Mouse (Mus musculus) limb, embryonic 15.5 days (tissue): Measurements from ENCODE around the gene Tm7sf3. TPM values are rescaled to one million over a fixed set of nuclear protein-coding genes. Genes with fewer than 3 reads are reported as not detected.

Experiments
- ATAC-seq: fragments of 200-750 bp; cut with Nextera tagmentation; 2 replicates; pipeline ENCODE4 v1.8.0; 2017; ENCODE audit warnings: low read depth, moderate TSS enrichment; ENCODE audit not compliant: insufficient number of reproducible peaks, low FRiP score, low TSS enrichment
- H3K27ac ChIP-seq: fragments of 300-500 bp; sonication (generic); 2 replicates; pipeline ENCODE4 v1.5.1; 2015; ENCODE audit warnings: moderate library complexity, mild to moderate bottlenecking, inconsistent platforms
- H3K27me3 ChIP-seq: fragments of 300-500 bp; sonication (generic); 2 replicates; pipeline ENCODE4 v1.6.1; 2015; ENCODE audit warnings: inconsistent platforms
- H3K36me3 ChIP-seq: fragments of 300-500 bp; sonication (generic); 2 replicates; pipeline ENCODE4 v1.6.1; 2015; ENCODE audit warnings: inconsistent platforms
- H3K4me1 ChIP-seq: fragments of 300-500 bp; sonication (generic); 2 replicates; pipeline ENCODE4 v1.6.1; 2015; ENCODE audit warnings: inconsistent platforms
- H3K4me2 ChIP-seq: fragments of 300-500 bp; sonication (generic); 2 replicates; pipeline ENCODE4 v1.6.1; 2015; ENCODE audit warnings: mild to moderate bottlenecking, inconsistent platforms
- H3K4me3 ChIP-seq: fragments of 300-500 bp; sonication (generic); 2 replicates; pipeline ENCODE4 v1.5.1; 2015; ENCODE audit warnings: mild to moderate bottlenecking, inconsistent platforms
- H3K9ac ChIP-seq: fragments of 300-500 bp; sonication (generic); 2 replicates; pipeline ENCODE4 v1.6.1; 2015; ENCODE audit warnings: inconsistent platforms
- H3K9me3 ChIP-seq: fragments of 300-500 bp; sonication (generic); 2 replicates; pipeline ENCODE4 v1.6.1; 2016; ENCODE audit warnings: inconsistent platforms
- WGBS: fragments of 180-500 bp; shearing (Covaris S2); methylation state at CpG from one replicate; pipeline ENCODE4 v1.1.7; 2015; 5-methylcytosine and 5-hydroxymethylcytosine counted together
- polyA plus RNA-seq: library from polyadenylated mRNA; unstranded; fragments of >200 nt; fragmentation: Nextera tagmentation; extraction: Ambion mirVana; gene quantifications from 2 replicates; pipeline ENCODE4 v1.2.1, GENCODE M21; 2015

Gene Tm7sf3
- polyA plus RNA-seq, 1 experiment from 2014 or later = 48.2 TPM

DNA sequence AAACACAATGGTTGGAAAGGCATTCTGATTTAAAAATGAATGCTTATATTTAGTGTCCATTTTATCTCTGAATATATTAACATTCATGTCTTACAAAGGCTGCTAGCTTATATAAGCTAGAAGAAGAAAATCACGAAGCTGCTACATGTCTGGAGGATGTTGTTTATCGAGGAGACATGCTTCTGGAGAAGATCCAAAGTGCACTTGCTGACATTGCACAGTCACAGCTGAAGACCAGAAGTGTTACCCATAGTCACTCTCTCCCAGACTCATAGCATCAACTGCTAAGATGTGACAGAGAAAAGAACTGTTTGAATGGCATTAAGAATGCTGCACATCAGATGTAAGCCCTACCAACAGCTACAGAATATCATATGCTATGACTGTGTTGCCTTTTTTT, 7.4 kb upstream of the Tm7sf3 start:
- H3K27ac ChIP-seq = no peak overlapping the region
- H3K4me3 ChIP-seq = no peak overlapping the region
- no peaks in the 10 kb centered on the region for H3K27me3 ChIP-seq
- H3K4me2 ChIP-seq = no peak overlapping the region
- ATAC-seq = no peak
- H3K9me3 ChIP-seq = no peaks in the 10 kb centered on the region
- H3K9ac ChIP-seq = no peak overlapping the region
- 90% methylated on average over 2 of the region's 2 CpGs for WGBS
- no peaks in the 10 kb centered on the region for H3K4me1 ChIP-seq
- H3K36me3 ChIP-seq = peaks cover 11% of the 10 kb centered on the region

- H3K27ac ChIP-seq = peak overlapping the region; percentile 95
- WGBS = 30% methylated on average over 11 of the region's 11 CpGs
Measured at GRCm38 (mm10) chr6:146643184-146643570, 553 bp upstream of the Tm7sf3 start.

GRCm38 (mm10) chr6:146641621-146642210, 908 bp downstream of the Tm7sf3 start:
- peaks cover 9% of the 10 kb centered on the region for H3K4me1 ChIP-seq

More at GRCm38 (mm10) chr6:146643184-146643570, 553 bp upstream of the Tm7sf3 start:
- no peak for ATAC-seq
- Histone ChIP-seq H3K4me2 (peak overlapping the region; percentile 79), H3K9me3 (no peaks in the 10 kb centered on the region), H3K4me3 (peak overlapping the region; percentile 90), H3K27me3 (no peaks in the 10 kb centered on the region), H3K36me3 (no peaks in the 10 kb centered on the region), H3K9ac (peak overlapping the region; percentile 92), H3K4me1 (peaks cover 9% of the 10 kb centered on the region)

GRCm38 (mm10) chr6:146640991-146641390, 1.6 kb downstream of the Tm7sf3 start:
- no peak overlapping the region for H3K27ac ChIP-seq
- H3K4me2 ChIP-seq = no peak overlapping the region
- H3K4me3 ChIP-seq = no peak overlapping the region
- no peaks in the 10 kb centered on the region for H3K36me3 ChIP-seq
- H3K9me3 ChIP-seq = no peaks in the 10 kb centered on the region
- peaks cover 9% of the 10 kb centered on the region for H3K4me1 ChIP-seq
- 70% methylated on average over 6 of the region's 6 CpGs for WGBS
- ATAC-seq = no peak
- H3K9ac ChIP-seq = no peak overlapping the region
- H3K27me3 ChIP-seq = no peaks in the 10 kb centered on the region

More at GRCm38 (mm10) chr6:146641621-146642210, 908 bp downstream of the Tm7sf3 start:
- peak overlapping the region; percentile 38; the same call in 1 of the 2 replicates for H3K9ac ChIP-seq
- ATAC-seq = no peak
- H3K27me3 ChIP-seq = no peaks in the 10 kb centered on the region
- peak overlapping the region; percentile 90 for H3K4me3 ChIP-seq
- no peaks in the 10 kb centered on the region for H3K36me3 ChIP-seq
- no peak overlapping the region; the same call in 1 of the 2 replicates for H3K27ac ChIP-seq
- WGBS = 67% methylated on average over 11 of the region's 11 CpGs
- H3K4me2 ChIP-seq = peak overlapping the region; percentile 57
- no peaks in the 10 kb centered on the region for H3K9me3 ChIP-seq

- ATAC-seq = no peak
- Histone ChIP-seq H3K4me1 (peaks cover 9% of the 10 kb centered on the region), H3K9ac (no peak overlapping the region), H3K27ac (no peak overlapping the region), H3K9me3 (no peaks in the 10 kb centered on the region), H3K27me3 (no peaks in the 10 kb centered on the region), H3K36me3 (no peaks in the 10 kb centered on the region), H3K4me3 (no peak overlapping the region), H3K4me2 (no peak overlapping the region)
- WGBS = 85% methylated on average over 7 of the region's 7 CpGs
Measured at GRCm38 (mm10) chr6:146640068-146640965, 2.3 kb downstream of the Tm7sf3 start.

DNA sequence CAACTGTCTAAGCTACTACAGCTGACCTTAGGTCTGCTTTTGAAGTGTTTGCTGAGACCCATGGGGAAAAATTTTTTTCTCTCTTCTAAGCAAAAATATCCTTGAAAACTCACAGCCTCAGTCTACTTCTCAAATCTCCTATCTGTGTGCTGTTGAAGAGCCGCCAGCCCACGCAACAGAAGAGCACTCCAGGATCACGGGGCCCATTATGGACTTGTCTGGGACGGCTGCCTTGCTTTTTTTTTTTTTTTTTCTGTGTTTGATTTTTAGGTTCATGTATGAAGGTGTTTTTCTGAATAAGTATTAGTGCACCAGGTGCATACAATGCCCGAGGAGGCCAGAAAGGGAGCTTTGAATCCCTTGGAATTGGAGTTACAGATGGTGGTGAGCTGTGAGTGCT, 6.1 kb downstream of the Tm7sf3 start:
- Histone ChIP-seq H3K4me1 (peaks cover 19% of the 10 kb centered on the region), H3K4me3 (no peak overlapping the region), H3K9ac (no peak overlapping the region), H3K9me3 (no peaks in the 10 kb centered on the region), H3K27me3 (no peaks in the 10 kb centered on the region), H3K4me2 (no peak overlapping the region), H3K36me3 (no peaks in the 10 kb centered on the region), H3K27ac (no peak overlapping the region)
- 85% methylated on average over 5 of the region's 5 CpGs for WGBS
- ATAC-seq = no peak

DNA sequence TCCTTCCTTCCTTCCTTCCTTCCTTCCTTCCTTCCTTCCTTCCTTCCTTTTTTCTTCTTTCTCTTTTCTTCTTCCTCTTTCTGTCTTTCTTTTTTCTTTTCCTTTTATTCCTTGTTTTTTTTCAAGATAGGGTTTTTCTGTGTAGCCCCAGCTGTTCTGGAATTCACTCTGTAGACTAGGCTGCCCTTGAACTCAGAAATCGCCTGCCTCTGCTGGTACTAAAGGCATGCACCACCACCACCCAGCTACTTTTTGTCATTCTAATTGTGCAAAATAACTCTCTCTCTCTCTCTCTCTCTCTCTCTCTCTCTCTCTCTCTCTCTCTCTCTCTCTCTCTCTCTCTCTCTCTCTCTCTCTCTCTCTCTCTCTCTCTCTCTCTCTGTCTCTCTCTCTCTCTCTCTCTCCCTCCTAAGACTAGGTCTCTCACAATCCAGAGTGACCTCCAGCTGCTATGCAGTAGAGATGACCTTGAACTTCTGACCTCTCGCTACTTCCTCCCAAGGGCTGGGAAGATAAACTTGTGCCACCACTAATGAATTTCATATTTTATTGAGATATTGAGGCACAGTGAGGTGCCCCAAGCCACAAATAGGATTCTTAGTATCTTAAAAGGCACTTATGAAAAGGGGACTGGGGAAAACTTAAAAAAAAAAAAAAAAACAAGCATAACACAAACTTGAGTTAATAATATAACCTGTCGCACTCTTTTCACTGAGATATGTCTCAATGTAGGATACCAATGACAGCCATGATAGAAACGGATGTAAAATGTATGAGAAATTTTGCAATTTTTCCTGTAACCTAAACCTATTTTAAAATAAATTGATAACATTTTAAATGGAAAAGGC, 7.6 kb downstream of the Tm7sf3 start:
- Histone ChIP-seq H3K27me3 (no peaks in the 10 kb centered on the region), H3K4me1 (peaks cover 19% of the 10 kb centered on the region), H3K27ac (no peak overlapping the region), H3K9ac (no peak overlapping the region), H3K4me2 (no peak overlapping the region), H3K36me3 (no peaks in the 10 kb centered on the region), H3K9me3 (no peaks in the 10 kb centered on the region), H3K4me3 (peak overlapping the region; percentile 82)
- ATAC-seq = no peak
- 59% methylated on average over 4 of the region's 4 CpGs for WGBS

DNA sequence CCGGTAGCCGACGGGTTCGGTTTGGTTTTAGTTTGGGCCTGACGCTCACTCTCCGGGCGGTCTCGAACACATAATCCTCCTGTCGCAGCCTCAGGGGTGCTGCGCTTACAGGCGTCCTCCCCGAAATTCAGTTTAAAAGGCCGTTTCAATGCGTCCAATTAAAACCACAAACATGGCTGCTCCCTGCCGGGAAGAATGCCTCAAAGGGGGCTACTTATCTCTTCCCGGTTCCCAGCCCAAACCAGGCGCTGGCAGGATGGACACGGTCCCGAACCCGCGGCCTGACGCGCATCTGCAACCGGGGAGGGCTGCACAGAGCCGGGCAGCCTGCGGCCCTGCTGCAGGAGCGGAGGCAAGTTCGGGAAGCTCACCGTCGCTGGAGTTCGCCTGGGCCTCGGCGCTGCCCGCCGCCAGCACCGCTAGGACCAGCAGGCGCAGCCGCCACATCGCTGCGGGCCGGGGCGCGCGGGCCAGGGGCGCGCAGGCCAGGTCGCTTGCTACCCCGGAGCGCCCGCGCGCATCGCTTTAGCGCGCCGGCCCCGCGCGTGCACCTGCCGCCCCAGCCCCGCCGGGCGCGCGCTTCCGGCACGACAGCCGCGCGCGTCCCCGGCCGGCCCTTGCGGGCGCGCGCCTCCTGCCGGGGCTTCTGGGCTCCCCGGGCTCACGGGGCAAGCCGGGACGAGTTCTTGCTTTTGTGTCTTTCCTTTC, 8.5 kb downstream of the Tm7sf3 start:
- H3K9me3 ChIP-seq = no peaks in the 10 kb centered on the region
- peak overlapping the region; percentile 77 for H3K9ac ChIP-seq
- peak; percentile 83 for ATAC-seq
- H3K27me3 ChIP-seq = no peaks in the 10 kb centered on the region
- no peaks in the 10 kb centered on the region for H3K36me3 ChIP-seq
- H3K27ac ChIP-seq = peak overlapping the region; percentile 92
- H3K4me1 ChIP-seq = peaks cover 19% of the 10 kb centered on the region
- 1% methylated on average over 79 of the region's 82 CpGs for WGBS
- peak overlapping the region; percentile 63 for H3K4me2 ChIP-seq
- peak overlapping the region; percentile 82 for H3K4me3 ChIP-seq

- WGBS = 13% methylated on average over 14 of the region's 14 CpGs
- peak overlapping the region; percentile 77 for H3K9ac ChIP-seq
- no peak for ATAC-seq
Measured at GRCm38 (mm10) chr6:146633629-146634014, 9.0 kb downstream of the Tm7sf3 start.

GRCm38 (mm10) chr6:146633097-146633496, 9.5 kb downstream of the Tm7sf3 start:
- Histone ChIP-seq H3K27me3 (no peaks in the 10 kb centered on the region), H3K4me3 (peak overlapping the region; percentile 82), H3K27ac (no peak overlapping the region), H3K36me3 (no peaks in the 10 kb centered on the region), H3K9ac (no peak overlapping the region), H3K9me3 (no peaks in the 10 kb centered on the region), H3K4me2 (peak overlapping the region; percentile 63), H3K4me1 (peaks cover 19% of the 10 kb centered on the region)
- WGBS = 43% methylated on average over 8 of the region's 8 CpGs
- ATAC-seq = no peak

More at GRCm38 (mm10) chr6:146633629-146634014, 9.0 kb downstream of the Tm7sf3 start:
- H3K9me3 ChIP-seq = no peaks in the 10 kb centered on the region
- H3K4me2 ChIP-seq = peak overlapping the region; percentile 63
- peaks cover 19% of the 10 kb centered on the region for H3K4me1 ChIP-seq
- H3K36me3 ChIP-seq = no peaks in the 10 kb centered on the region
- no peaks in the 10 kb centered on the region for H3K27me3 ChIP-seq
- peak overlapping the region; percentile 82 for H3K4me3 ChIP-seq
- H3K27ac ChIP-seq = peak overlapping the region; percentile 92

- Histone ChIP-seq H3K9ac (no peak overlapping the region), H3K9me3 (no peaks in the 10 kb centered on the region), H3K36me3 (no peaks in the 10 kb centered on the region), H3K27ac (no peak overlapping the region), H3K4me1 (peaks cover 19% of the 10 kb centered on the region), H3K27me3 (no peaks in the 10 kb centered on the region), H3K4me2 (no peak overlapping the region), H3K4me3 (no peak overlapping the region)
- WGBS = 74% methylated on average over 9 of the region's 9 CpGs
- ATAC-seq = no peak
Measured at GRCm38 (mm10) chr6:146632403-146632802, 10.2 kb downstream of the Tm7sf3 start.
